Mouse (Mus musculus) adrenal gland, postnatal 25 days (tissue): ENCODE measurements around the gene Galnt4. TPM values are rescaled to one million over a fixed set of nuclear protein-coding genes. Genes with fewer than 3 reads are reported as not detected.

Experiments
- DNase-seq: peaks from one replicate; pipeline ENCODE4 v3.0.0; 2021; ENCODE audit warnings: mixed read lengths
- total RNA-seq: library from RNA; stranded (reverse); gene quantifications from 2 replicates; pipeline ENCODE4 v1.2.3, GENCODE M21; 2021

Gene Galnt4
- total RNA-seq, 1 experiment from 2014 or later, result 9.2 TPM

DNA sequence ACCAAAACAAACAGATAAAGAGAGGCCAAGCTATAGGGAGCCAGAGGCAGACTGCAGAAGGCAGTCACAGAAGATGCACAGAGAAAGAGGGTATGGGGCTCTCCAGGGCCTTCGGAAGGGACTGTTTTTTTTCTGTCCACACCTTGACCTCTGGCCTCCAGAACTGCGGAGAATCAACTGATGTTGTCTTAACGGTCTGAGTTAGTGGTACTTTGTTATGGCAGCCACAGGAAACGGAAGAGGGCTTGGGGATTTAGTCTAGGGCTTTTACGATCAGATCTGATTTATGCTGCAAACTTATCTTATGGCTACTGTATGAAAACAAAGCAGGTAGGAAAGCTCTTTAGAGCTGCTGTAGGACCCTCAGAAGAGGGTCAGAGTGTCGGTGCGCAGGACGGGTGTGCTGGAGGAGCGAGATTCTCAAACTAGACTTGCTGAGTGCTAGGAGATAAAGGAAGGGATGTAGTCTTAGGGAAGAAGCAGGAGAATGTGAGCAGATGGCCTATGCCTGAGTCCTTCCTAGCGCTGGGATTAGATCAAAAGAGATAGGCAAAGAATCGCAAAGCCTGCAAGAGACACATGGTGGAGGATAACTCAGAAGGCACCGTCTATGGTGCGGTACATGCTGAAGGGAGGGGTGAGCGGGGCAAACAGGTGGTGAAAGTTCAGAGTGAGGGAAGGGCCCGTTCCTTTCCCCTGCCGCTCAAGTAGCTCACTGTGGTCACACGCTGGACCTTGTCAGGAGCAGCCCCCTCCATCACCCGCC is 7.7 kb downstream of the Galnt4 start:
- DNase-seq, result no peak

DNA sequence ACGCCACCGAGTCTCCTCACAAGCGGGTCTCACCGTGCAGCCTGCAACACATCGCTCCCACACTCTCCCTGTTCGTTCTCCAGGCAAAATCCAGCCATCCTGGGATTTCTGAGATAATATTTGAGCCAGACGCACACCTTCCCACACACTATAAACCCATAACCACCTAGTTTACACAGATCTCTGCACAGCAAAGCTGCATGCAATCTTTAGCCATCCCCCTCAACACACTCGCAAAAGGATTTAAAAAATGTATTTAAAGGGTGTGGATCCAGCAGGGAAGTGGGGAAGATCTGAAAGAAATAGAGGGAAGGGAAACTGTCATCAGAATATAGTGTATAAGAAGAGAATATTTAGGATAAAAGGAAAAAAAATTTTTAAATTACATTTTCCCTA is 8.3 kb downstream of the Galnt4 start:
- no peak for DNase-seq

DNA sequence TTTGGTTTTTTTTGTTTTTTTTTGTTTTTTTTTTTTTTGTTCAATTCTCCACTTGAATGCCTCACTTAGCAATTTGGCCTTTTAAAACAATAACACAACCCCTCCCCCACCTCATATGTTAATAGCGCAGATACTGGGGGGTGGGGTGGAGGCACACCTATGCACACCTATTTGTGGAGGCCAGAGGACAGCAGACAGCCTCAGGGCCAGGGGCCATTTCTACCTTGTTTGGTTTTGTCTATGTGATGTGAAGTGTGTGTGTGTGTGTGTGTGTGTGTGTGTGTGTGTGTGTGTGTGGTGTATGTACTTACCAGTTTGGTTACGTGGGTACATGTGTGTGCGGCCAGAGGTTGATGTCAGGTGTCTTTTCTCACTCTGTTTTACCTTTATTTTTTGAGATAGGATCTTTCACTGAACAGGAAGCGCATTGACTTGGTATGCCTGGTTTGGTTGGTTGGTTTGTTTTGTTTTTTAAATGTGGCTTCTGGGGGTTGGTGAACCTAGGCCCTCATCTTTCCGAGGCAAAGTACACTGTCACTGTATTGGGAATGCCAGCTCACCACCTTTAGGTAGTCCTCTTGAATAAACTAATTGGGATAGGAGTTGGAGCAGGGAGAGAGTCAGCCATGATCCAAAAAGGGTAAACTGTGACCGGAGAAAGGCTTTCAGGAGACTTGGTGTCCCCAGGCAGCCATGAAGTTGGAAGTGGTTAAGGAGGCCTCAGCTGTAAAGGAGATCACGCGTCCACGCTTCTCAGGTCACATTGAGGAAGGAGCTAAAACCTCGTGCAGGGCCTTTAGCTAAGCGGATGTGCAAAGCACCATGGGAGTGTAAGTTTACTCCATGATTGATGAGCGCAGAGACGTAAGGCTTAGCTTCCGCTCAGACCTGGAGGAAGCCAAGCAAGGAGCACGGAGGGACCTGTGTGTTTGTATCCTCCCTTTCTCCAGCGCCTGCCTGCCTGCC is 9.0 kb downstream of the Galnt4 start:
- no peak for DNase-seq

DNA sequence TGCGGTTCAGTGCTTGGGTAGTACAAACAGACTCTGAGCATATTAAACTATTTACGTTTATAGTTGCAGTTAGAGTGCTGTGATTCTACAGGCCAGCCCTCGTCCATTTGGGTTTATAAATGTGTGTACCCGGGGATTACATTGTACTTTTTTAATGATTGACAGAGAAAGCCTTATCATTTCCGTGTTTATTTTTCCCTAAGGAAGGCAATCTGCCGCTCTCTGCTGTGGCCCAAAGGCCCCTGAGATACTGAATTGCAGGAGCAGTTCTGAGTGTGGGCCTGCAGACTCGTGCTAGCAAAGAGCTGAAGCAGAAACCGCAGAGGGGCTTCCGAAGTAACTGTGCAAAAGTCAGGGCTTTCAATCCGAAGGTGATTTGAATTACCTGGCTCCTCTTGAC is 9.9 kb downstream of the Galnt4 start:
- DNase-seq, result no peak

DNA sequence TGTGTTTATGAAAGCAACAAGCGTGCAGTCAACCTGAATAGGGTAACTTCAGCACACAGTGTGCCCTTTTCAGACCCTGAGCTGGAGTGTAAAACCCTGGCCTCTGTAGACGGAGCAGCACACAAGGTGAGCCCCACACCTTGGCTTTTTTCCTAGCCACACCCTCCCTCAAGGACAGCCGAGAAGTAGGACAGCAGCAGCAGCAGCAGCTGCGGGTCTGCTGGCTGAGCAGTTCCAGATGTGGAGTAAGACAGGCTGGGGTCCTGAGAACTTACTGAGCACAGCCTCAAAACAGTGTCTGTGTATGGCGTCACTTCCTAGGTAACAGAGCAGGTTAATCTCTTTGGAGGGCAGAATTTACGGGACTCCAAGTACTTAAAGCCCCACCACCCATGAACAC is 10.7 kb downstream of the Galnt4 start:
- DNase-seq, result no peak

DNA sequence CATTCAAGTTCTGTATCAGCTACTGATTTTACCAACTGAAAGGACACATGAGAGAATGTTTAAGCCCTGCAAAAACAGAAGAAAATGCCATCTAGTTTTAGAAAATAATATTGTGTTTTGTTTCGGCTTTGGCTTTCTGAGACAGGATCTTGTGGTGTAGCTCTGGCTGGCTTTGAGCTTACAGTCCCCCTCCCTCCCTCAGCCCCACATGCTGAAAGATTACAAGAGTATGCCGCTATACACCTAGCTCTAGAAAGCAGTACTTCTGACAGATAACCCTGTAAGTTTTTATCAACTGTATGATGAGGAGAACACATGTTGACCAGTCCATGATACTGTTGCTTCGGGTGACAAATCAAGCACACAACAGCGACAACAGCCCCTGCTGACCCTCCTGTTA is 11.5 kb downstream of the Galnt4 start:
- no peak for DNase-seq

DNA sequence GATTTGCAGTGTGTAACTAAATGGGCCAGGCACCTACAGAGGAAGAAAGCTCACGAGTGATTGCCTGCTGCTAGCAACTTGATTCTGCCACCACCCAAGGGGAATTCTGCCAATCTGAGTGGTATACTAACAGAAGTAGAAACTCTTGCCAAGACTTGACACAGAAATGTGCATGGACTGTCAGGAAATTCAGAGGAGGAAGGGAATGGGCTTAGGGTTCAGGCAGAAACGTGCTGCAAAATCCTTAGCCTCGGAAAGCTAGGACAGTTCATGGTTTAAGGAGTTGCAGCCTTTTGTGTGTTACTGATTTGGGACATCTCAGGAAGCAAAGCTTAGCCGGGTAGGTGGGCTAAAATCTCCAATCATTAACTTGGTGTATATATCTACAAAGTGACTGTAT is 18.3 kb downstream of the Galnt4 start, which contains the start of gene Phxr2:
Gene Phxr2, minus strand, starts transcription at position 101 of the 400 bp plus-strand sequence.
- DNase-seq, result no peak

DNA sequence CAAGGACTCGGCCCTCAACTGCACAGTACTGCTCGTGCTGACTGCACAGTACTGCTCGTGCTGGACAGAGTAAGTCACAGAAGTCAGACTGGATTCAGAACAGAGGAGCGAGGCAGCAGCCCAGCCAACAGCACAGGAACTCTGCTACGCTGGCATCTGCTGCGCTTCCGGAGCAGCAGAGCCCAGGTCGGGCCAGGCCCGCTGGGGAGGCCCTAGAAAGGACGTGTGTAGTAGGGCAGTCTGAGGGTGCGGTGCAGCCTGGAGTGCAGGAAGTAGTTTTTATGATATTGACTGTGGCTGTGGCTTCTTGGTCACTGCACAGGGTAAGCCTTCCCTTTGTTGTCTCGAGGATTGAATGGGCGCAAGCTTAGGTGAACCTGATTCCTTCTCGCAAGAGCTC is 19.0 kb downstream of the Galnt4 start:
- DNase-seq, result no peak

DNA sequence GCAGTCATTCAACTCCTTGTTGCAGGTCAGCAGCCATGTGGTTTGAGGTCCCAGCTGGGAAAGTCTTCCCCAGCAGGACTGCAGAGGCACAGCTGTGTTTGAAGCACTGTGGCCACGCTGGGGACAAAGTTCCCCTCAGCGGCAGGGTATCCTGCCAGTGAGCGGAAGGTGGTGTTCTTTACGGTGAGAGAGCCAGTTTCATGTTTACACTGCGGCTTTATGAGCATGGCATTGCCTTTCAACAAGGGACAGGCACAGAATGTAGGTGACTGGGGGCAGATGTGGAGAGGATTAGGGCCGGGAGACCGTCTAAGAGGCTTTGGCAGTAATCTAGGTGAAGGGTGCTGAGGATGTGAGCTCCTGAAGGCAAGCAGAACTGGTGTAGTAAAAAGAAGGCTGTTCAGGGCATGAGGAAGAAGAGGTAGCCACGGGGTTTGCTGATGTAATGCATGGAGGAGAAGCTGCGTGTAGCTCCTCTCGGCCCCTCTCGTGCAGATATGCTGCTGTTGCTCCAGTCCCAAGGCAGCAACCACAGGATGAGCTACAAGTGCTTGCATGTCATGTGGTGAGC is 19.8 kb downstream of the Galnt4 start:
- DNase-seq, result no peak

DNA sequence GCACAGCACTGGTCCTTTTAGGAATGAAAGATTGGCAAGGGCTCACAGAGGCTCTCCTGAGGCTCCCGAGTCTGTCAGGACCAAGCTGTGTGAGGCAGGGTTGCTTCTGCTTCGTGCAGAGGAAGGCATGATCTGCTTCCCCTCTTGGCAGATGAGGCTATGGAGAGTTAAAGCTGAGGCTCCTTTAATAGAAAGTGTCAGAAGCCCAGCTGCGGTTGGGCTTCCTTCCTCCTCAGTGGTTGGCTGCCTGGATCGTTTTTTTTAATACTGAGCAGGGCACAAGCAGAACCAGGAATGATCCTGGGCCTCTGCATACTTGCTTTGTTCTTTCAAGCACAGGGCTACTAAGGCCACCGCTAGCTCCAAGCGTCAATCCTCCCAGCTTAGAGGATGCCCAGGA is 22.7 kb downstream of the Galnt4 start:
- DNase-seq, result no peak

DNA sequence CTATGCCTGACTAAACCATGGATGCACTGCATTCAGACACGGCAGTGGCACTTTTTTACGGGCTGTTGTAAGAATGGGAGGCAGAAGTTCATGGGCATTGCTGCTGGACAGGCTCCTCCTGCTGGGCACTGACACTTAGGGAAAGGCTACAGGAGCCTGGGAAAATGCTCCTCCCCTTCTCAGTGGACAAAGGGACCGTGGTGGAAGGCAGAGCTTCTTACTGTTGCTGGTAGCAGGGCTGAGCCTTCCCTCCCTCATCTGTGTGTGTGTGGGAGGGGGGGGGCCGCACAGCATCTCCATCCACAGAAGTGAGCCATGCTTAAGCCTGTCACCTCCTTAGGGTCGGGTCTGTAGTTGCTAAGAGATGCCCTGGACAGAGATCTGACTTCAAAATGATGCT is 23.3 kb downstream of the Galnt4 start:
- no peak for DNase-seq

DNA sequence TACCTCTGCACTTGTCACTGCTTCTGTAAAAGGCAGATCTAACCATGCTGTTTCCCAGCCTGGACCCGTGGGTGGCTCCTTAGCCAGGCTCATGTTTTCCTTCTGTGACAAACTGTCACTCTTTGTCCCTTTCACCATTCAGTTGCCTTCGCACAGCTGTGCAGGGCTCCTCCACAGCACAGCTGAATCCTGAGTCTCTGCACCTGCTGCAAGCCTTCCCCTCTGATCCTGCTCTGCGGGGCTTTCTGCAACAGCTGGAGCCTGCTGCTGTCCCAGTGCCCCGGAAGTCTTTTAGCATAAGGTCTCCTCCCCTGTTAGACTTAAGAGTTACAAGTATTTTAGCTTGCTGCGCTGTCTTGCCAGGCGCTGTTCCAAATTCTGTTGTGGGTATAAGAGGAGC is 24.2 kb downstream of the Galnt4 start:
- no peak for DNase-seq

DNA sequence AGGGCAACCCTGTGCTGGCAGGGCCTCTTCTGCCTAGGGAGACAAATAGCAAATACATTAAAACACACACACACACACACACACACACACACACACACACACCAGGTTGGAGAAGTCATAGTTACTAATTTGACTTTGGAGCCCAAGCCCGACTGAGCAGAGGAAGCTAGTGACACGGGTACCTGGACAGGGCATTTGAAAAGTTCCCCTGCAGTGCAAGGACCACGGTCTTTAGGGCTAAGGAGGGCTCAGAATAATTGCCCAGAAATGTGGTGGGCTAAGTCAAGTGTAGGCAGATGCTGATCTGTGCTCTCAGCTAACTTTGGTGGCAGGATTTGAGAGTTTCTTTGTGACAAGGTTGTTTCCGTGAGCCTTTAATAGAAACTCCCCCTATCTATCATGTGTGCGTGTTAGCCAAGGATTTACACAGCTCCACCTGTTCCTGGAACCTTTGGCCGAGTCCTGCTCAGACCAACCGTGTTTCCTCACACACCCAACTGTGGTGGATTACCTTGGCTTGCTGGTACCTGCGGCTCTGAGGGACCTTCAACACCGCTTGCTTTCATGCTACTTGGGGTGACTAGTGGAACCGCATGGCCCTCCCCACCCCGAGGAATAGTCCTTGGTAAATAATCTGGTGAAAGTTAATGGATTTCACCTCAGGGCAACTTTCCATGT is 24.8 kb downstream of the Galnt4 start:
- DNase-seq, result no peak

DNA sequence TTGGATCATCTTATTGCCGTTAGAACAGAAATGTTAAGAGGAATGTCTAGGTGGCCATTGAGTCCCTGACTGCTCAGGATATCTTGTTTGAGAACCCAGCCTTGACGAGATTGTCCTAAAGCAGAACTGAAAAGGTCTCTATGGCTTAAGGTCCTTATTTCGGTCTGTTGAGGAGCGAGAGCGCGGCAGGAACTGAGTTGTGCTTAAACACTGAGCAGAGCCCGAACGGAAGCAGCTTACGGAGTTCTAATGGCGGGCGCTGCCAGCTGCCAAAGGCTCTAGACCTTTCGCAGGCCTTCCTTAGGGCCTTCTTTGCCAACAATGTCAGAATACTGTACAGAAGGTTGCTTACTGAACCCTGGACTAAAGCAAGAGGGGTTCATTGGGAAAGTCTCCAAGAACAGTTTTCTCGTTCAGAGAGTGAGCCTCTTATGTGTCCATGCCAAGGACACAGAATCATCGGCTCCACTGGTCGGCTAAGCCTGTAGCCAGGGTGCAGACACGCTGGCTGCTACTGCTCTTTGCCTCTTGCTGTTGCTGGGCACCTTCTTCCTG is 25.4 kb downstream of the Galnt4 start:
- no peak for DNase-seq

DNA sequence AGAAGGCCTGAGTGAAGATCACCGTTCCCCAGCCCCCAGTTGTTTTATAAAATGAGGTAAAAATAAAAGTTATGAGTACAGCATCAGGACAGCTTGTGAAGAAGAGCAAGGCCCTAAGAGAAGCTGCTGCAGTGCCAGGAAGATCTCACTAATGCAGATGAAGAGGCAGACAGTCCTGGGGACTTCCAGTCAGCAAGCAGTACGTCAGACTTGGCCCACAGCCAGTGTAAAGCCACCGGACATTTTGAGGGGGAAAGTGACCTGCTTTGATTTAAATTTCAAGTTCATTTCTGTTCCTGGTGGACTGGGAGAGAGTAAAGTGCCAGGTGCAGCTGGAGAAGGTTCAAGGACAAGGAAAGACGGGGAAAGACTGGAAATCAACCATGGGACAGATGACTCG is 28.4 kb downstream of the Galnt4 start:
- peak; percentile 28 for DNase-seq

DNA sequence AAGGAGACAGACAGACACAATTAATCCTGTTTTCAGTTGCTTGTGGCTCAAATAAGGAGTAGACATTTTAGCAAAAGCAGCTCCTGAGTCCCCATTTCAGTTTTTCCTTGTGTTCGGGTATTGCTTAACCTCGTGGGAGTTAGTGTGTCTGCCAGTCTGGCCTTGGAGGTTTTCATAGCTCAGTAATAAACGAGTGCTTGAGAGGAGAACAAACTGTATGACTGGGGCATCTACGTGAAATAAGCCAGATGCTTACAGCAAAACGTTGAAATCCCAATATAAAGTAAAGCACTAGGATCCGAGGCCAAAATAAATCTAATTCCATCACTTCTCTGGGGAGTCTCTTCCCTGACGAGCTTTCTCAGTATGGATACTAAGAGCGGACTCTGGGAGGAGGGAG is 37.7 kb downstream of the Galnt4 start:
- DNase-seq, result no peak

DNA sequence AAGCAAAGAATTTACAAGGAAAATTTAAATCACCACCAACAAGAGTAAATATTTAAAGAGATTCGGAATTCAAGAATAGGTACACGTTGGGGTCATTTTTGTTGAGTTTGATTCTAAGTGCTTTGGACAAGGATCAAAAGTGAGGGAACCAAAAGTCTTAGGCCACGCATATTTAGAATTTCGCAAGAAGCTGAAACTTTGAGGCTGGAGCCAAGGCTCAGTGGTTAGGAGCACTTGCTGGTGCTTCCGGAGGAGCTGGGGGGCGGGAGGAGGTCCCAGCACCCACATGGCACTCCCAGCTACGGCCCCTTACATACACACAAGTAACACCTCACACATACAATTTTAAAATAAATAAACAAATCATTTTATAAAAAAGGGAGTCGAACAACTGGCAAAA is 38.6 kb downstream of the Galnt4 start:
- no peak for DNase-seq

DNA sequence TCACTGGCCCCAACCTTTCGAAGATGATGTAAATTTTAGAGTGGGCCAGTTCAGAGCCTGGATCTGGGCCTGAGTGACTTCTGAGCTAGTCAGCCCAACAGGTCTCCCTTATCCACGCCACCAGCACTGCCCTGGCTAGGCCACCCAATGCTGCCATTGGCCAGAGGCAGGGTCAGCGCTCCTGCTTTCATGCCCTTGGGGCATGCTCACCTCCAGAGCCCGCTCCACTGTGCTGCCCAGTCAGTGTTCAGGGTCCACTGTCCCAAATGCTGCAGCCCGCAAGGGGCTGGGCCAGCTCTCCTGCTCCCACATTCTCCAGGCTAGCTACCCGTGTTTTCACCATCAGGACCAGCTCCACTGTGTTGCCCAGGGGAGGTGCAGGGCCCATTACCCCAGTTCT is 42.1 kb downstream of the Galnt4 start:
- no peak for DNase-seq

DNA sequence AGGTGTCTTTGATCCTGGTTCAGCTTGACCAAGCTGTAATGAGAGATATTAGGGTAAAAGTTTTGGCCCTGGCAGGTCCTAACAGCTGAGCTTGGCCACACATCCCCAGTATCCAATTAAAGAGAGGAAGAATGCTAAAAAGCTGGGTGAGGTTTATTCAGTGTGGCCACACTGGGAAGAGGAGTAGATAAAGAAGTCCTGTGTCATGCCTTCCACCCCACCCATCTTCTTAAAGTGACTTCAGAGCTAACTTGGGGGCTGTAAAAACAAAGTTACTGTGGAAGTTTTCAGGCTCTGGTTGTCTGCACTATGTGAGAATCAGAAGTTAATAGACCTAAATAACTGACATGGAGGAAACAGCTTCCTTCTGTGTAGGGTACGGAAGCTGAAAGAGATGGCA is 43.6 kb downstream of the Galnt4 start:
- no peak for DNase-seq

DNA sequence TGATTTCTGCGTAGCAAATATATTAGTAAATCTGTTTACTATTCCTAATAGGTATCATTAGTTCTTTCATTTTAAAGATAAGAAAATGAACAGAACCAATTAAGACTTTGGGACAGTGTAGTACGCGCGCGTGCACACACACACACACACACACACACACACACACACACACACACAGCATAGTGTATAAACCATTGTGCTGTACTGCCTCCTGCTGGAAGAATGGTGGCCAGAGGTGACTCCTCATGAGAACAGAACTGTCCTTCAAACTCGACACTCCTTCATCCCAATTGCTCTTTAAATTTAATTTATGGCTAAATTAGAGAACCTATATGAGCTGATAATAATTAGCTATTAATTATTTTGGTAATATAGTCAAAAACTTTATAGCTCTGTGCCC is 44.1 kb downstream of the Galnt4 start:
- DNase-seq, result peak; percentile 32

DNA sequence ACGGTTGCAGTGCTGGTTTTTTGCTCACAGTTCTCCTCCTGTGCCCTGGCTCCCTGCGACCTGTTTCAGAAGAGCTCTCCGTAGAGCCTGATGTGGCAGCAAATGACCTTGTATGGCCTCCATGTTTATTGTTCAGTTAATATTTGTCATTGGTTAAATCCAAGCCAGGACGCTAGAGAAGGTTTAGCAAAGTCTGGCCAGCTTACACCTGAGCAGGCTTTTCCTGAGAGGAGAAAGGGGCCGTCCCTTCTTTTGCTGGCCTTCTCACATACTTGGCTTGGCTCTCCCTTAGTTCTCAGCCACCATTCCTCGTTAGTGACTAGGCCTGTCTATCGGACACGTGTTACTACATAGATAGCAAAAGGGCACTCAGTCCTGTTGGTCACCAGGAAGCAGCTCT is 46.7 kb downstream of the Galnt4 start:
- DNase-seq, result no peak

DNA sequence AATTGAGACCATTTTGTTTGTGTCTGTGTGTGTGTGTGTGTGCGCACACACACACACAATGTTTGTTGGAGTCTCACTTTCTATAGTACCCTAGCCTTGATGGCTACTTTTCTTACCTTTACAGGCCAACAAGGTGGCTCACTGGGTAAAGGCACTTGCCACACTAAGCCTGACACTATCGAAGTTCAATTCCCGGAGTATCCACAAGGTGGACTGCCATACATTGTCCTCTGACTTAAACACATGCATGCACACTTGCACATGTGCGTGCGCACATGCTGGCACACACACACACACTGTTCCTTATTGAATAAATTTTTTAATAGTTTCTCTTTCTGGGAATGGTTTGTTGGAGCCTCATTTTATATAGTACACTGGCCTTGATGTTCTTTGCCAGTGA is 48.8 kb downstream of the Galnt4 start:
- DNase-seq, result no peak
